Mouse (Mus musculus) lung, postnatal 4 days (tissue): ENCODE results near the gene H2afy.
"Not testable (repeated sequence)": the region's sequence is repeated elsewhere in the genome, so short reads cannot be mapped to it uniquely, and the experiment has no call there.

Experiments
- DNase-seq, 2 experiments: peaks; one replicate each; pipeline ENCODE4 v3.0.0; 2021

H2afy gene

DNA sequence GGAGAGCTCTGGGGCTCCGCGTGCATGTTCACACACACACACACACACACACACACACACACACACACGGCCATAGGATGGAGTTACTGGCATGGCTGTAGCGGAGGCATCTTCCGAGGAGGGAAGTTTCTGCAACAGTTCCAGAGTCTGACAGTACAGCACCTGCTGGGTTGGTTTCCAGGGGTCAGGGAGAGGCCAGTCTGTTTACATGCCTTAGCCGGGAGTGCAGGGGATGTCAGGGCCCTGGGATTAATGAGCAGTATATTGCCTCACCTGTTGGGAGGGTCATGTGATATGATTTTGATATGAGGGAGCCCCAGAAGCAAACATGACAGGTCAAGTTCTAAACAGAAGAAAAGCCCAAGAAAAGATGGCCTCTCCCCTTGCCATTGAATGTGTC is 66.5 kb downstream of the H2afy start:
- DNase-seq, result no peak

- no peak for DNase-seq
These were observed 67.6 kb downstream of the H2afy start for GRCm38 (mm10) chr13:56068517-56068916.

DNA sequence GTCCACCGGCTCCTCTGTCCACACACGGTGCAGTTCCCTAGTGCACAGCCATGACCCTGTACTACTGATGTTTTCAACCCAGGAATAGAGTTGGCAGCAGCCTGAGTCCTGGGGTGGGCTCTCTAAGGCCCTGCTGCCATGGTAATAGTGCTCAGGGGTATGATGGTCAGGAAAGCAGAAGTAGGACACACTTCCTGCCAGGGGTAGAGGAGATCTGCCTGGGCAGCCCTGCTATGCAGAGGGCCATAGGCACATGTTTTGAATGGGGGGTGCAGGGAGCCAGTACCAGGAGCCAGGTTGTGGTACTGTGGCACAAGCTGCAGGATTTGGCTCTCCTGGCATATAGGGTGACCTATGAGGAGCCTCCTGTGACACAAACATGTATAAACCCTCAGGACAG is 69.3 kb downstream of the H2afy start:
- DNase-seq, result no peak

- no peak for DNase-seq
These were observed 70.0 kb downstream of the H2afy start for GRCm38 (mm10) chr13:56066152-56066551.

GRCm38 (mm10) chr13:56057761-56058160 is 78.4 kb downstream of the H2afy start:
- peak in 1 of 2 experiments; percentile 11 for DNase-seq

DNA sequence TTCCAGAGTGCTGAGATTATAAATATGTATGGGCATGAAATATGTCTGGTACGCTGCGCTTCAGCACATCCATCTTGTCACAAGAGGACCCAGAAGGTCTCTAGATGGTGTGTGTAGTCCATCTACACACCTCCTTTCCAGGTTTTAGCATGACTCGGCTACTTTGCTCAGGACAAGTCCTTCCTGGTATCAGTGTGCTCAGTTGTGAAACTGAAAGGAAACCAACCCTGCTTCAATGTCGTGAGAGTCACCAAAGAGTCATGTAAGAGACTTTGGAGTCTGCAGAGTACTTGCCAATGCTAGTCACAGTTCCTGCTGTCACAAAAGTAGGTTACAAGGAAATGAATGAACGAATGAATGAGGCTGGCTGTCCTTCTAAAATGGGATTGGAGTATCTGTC is 80.4 kb downstream of the H2afy start:
- DNase-seq, result no peak

- no peak for DNase-seq
These were observed 82.1 kb downstream of the H2afy start for GRCm38 (mm10) chr13:56054089-56054488.

GRCm38 (mm10) chr13:56052781-56053180 is 83.4 kb downstream of the H2afy start:
- peak in 1 of 2 experiments; percentile 16 for DNase-seq

GRCm38 (mm10) chr13:56050246-56050645 is 85.9 kb downstream of the H2afy start:
- no peak for DNase-seq

GRCm38 (mm10) chr13:56042221-56042620 is 93.9 kb downstream of the H2afy start:
- no peak for DNase-seq

DNA sequence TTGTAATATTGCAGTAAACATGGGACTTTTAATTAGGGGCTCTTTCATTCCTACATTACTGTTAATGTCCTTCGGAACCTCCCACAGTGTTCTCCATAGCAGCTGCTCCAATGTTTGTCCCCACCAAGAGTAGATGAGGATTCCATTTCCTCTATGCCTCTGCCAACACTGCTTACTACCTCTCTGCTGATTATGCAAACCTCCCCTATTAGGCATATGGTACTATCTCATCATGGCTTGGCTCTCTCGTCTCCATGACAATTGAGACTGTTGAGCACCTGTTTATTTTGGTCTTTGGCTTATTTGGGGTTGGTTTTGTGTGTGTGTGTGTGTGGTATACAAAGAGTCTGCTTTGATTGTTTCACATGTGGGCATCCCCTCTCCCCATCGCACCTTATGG is 95.5 kb downstream of the H2afy start:
- DNase-seq, result no peak

- DNase-seq, result no peak
These were observed 96.4 kb downstream of the H2afy start for GRCm38 (mm10) chr13:56039610-56040371.

DNA sequence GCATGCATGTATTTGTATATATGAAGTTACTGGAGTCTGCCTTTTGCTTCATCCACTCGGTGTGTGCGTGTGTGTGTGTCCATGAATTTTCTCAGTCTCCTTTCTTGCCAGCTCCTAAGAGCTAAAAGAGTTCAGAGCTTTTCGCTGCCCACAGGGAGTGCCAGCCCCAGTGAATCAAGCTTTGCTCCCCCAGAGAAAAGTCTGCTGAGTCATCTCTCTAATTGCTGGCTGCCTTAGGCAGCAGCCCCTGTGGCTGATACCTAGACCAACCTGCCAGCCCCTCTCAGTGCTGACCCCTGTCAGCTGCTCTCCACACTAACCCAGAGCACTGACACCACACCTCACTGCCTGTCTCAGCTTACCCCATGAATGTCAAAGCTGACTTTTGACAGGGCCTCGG is 107.2 kb downstream of the H2afy start:
- DNase-seq, result no peak

DNA sequence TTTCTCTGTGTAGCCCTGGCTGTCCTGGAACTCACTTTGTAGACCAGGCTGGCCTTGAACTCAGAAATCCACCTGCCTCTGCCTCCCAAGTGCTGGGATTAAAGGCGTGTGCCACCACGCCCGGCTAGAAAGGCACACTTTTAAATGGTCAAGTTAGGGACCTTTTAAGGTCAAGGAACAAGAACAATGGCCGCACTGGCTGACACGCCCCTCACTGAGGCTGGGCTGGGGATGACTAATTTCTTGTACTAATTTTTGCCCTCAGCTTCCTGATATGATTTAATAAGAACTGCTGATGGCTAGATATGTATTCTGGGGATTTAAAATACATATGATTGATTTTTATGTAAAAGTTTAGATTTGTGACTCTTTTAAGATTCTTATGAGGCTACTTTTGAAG is 108.2 kb downstream of the H2afy start:
- not testable (repeated sequence) for DNase-seq

- DNase-seq, result no peak
These were observed 109.5 kb downstream of the H2afy start for GRCm38 (mm10) chr13:56026623-56027022.

GRCm38 (mm10) chr13:56026026-56026425 is 110.1 kb downstream of the H2afy start:
- no peak for DNase-seq

DNA sequence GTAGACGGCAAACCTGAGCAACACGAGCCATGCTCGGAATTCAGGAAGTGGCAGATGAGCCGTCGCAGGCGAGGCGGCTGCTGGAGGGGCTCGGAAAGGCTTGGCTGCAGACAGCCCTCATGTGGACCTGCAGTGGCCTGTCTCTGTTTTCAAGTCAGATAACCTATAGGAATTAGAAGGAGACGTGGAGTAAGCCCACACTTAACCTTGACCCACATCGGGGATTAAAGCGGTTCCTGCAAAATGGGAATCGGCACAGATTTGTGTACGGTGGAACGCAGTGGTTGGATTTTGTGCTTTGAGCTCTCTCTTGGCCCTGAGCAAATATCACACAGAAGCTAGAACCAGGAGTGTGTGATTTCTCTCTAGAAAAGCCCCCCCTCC is 111.1 kb downstream of the H2afy start:
- no peak for DNase-seq

- DNase-seq, result peak; percentile 15 to 35
These were observed 111.6 kb downstream of the H2afy start for GRCm38 (mm10) chr13:56024410-56025026.
